Mouse (Mus musculus): Measurements from ENCODE around the gene Sorbs1. TPM values are rescaled to one million over a fixed set of nuclear protein-coding genes. Genes with fewer than 3 reads are reported as not detected.

The Sorbs1 gene
- total RNA-seq, 2 experiments from 2014 or later: 148 to 249 TPM

- no peak for DNase-seq (ENCODE audit: low spot score)
These were observed 797 bp upstream of the Sorbs1 start for GRCm38 (mm10) chr19:40514376-40514775.

GRCm38 (mm10) chr19:40512500-40513421 is 818 bp downstream of the Sorbs1 start:
- peak; percentile 21 for DNase-seq (ENCODE audit: low spot score)

- DNase-seq (ENCODE audit: low spot score): no peak
These were observed 1.8 kb downstream of the Sorbs1 start for GRCm38 (mm10) chr19:40511679-40512309.

- DNase-seq (ENCODE audit: low spot score): no peak
These were observed 2.5 kb downstream of the Sorbs1 start for GRCm38 (mm10) chr19:40511100-40511439.

GRCm38 (mm10) chr19:40510387-40511099 is 3.0 kb downstream of the Sorbs1 start:
- DNase-seq (ENCODE audit: low spot score): no peak

GRCm38 (mm10) chr19:40509274-40509673 is 4.3 kb downstream of the Sorbs1 start:
- DNase-seq (ENCODE audit: low spot score): no peak

GRCm38 (mm10) chr19:40508851-40509250 is 4.7 kb downstream of the Sorbs1 start:
- DNase-seq (ENCODE audit: low spot score): no peak

GRCm38 (mm10) chr19:40506965-40507364 is 6.6 kb downstream of the Sorbs1 start:
- no peak for DNase-seq (ENCODE audit: low spot score)

- no peak for DNase-seq (ENCODE audit: low spot score)
These were observed 9.2 kb downstream of the Sorbs1 start for GRCm38 (mm10) chr19:40504336-40504735.

- no peak for DNase-seq (ENCODE audit: low spot score)
These were observed 13.4 kb downstream of the Sorbs1 start for GRCm38 (mm10) chr19:40499940-40500737.

- peak; percentile 45 for DNase-seq (ENCODE audit: low spot score)
These were observed 14.4 kb downstream of the Sorbs1 start for GRCm38 (mm10) chr19:40499141-40499540.

GRCm38 (mm10) chr19:40498162-40498725 is 15.3 kb downstream of the Sorbs1 start:
- no peak for DNase-seq (ENCODE audit: low spot score)

GRCm38 (mm10) chr19:40496509-40497267 is 16.9 kb downstream of the Sorbs1 start:
- DNase-seq (ENCODE audit: low spot score): no peak

- no peak for DNase-seq (ENCODE audit: low spot score)
These were observed 17.5 kb downstream of the Sorbs1 start for GRCm38 (mm10) chr19:40496071-40496470.

- no peak for DNase-seq (ENCODE audit: low spot score)
These were observed 20.7 kb downstream of the Sorbs1 start for GRCm38 (mm10) chr19:40492902-40493301.

- no peak for DNase-seq (ENCODE audit: low spot score)
These were observed 22.1 kb downstream of the Sorbs1 start for GRCm38 (mm10) chr19:40491442-40491841.

GRCm38 (mm10) chr19:40490765-40491164 is 22.8 kb downstream of the Sorbs1 start:
- DNase-seq (ENCODE audit: low spot score): no peak

GRCm38 (mm10) chr19:40489633-40490032 is 23.9 kb downstream of the Sorbs1 start:
- DNase-seq (ENCODE audit: low spot score): no peak

GRCm38 (mm10) chr19:40488853-40489454 is 24.6 kb downstream of the Sorbs1 start:
- no peak for DNase-seq (ENCODE audit: low spot score)

- DNase-seq (ENCODE audit: low spot score): peak; percentile 55
These were observed 26.0 kb downstream of the Sorbs1 start for GRCm38 (mm10) chr19:40487561-40487960.

Data from gastrocnemius, adult 18-20 months (tissue).